20 mouse cellular contexts compared by ENCODE assay signal in genomic region chr1:162043216-162043615, GRCm38 (mm10).
DNase-seq lines count a peak whose midpoint lies in the region; ATAC-seq and TF ChIP-seq lines count a peak whose summit lies in the region.
"Had no signal": no experiment of that assay in that cellular context is flagged by ENCODE, and none has a peak within 500 bp of the region (broad histone marks: within the 10 kb centered on the region; RNA-seq: fewer than 3 reads in every experiment).

No protein-coding gene starts in this region.

- H3K27ac ChIP-seq in heart, embryonic 16.5 days (ENCODE audit: low read length) = peak overlapping the region; percentile 25; the same call in 1 of the 2 replicates
- no peak overlapping the region for H3K27ac ChIP-seq in heart, adult 2 months
- peak overlapping the region; percentile 91 for H3K27ac ChIP-seq in embryonic facial prominence, embryonic 13.5 days
- peak overlapping the region; percentile 95 for H3K27ac ChIP-seq in limb, embryonic 13.5 days
- H3K27ac ChIP-seq in midbrain, embryonic 11.5 days (ENCODE audit: low read depth, low read length) = no peak overlapping the region
- H3K27ac ChIP-seq: hindbrain, postnatal 0 days; liver, embryonic 13.5 days had no signal

- H3K4me2 ChIP-seq in heart, embryonic 16.5 days (ENCODE audit: low read depth, low read length) = no peak overlapping the region
- no peak overlapping the region for H3K4me2 ChIP-seq in embryonic facial prominence, embryonic 13.5 days
- no peak overlapping the region for H3K4me2 ChIP-seq in limb, embryonic 13.5 days (replicated peaks)
- no peak overlapping the region for H3K4me2 ChIP-seq in midbrain, embryonic 11.5 days
- H3K4me2 ChIP-seq: liver, embryonic 13.5 days; lung, embryonic 14.5 days had no signal

- TF ChIP-seq EP300 in heart, adult 2 months (IDR thresholded peaks at IDR 0.05; ENCODE audit: insufficient read depth, low read depth, low read length) = no peak

- H3K27me3 ChIP-seq in heart, embryonic 16.5 days (ENCODE audit: control insufficient read depth, insufficient read depth, low read length) = no peaks in the 10 kb centered on the region
- no peaks in the 10 kb centered on the region for H3K27me3 ChIP-seq in heart, adult 2 months (ENCODE audit: control insufficient read depth, insufficient read depth, low read length)
- H3K27me3 ChIP-seq in embryonic facial prominence, embryonic 13.5 days = no peaks in the 10 kb centered on the region
- H3K27me3 ChIP-seq in limb, embryonic 13.5 days = no peaks in the 10 kb centered on the region
- no peaks in the 10 kb centered on the region for H3K27me3 ChIP-seq in midbrain, embryonic 11.5 days (ENCODE audit: control insufficient read depth, insufficient read depth, low read length)
- H3K27me3 ChIP-seq: liver, embryonic 13.5 days had no signal

- intact Hi-C loops in heart, adult 2 months (cut with DNase I) = no loop called here

- H3K4me3 ChIP-seq in heart, embryonic 16.5 days (ENCODE audit: low read length) = no peak overlapping the region
- H3K4me3 ChIP-seq in heart, adult 2 months = no peak overlapping the region
- H3K4me3 ChIP-seq in embryonic facial prominence, embryonic 13.5 days = no peak overlapping the region
- H3K4me3 ChIP-seq in limb, embryonic 13.5 days = no peak overlapping the region
- H3K4me3 ChIP-seq in midbrain, embryonic 11.5 days (ENCODE audit: low read depth, low read length) = no peak overlapping the region
- H3K4me3 ChIP-seq: liver, embryonic 13.5 days had no signal

- H3K4me1 ChIP-seq in heart, embryonic 16.5 days (ENCODE audit: control insufficient read depth, insufficient read depth, low read length) = peaks cover 12% of the 10 kb centered on the region
- H3K4me1 ChIP-seq in heart, adult 2 months (ENCODE audit: control insufficient read depth, insufficient read depth, low read length) = peaks cover 12% of the 10 kb centered on the region
- peaks cover 49% of the 10 kb centered on the region for H3K4me1 ChIP-seq in embryonic facial prominence, embryonic 13.5 days
- peaks cover 59% of the 10 kb centered on the region for H3K4me1 ChIP-seq in limb, embryonic 13.5 days
- H3K4me1 ChIP-seq in midbrain, embryonic 11.5 days (ENCODE audit: control insufficient read depth, insufficient read depth, low read length) = no peaks in the 10 kb centered on the region

- WGBS in heart, embryonic 16.5 days = 58% methylated on average over 1 of the region's 1 CpGs
- 74% methylated on average over 1 of the region's 1 CpGs for WGBS in heart, adult 2 months
- 48% methylated on average over 1 of the region's 1 CpGs for WGBS in embryonic facial prominence, embryonic 13.5 days
- WGBS in limb, embryonic 13.5 days = 81% methylated on average over 1 of the region's 1 CpGs
- WGBS in midbrain, embryonic 11.5 days = 93% methylated on average over 1 of the region's 1 CpGs

- no peak for TF ChIP-seq CTCF in heart, adult 2 months (IDR thresholded peaks at IDR 0.05)

- ATAC-seq in heart, embryonic 16.5 days (replicated peaks; ENCODE audit: extremely low read depth, insufficient read depth, low FRiP score) = no peak
- no peak for ATAC-seq in embryonic facial prominence, embryonic 13.5 days (ENCODE audit: insufficient number of reproducible peaks, insufficient read depth, low FRiP score, low TSS enrichment, low read depth)
- ATAC-seq in limb, embryonic 13.5 days (ENCODE audit: low FRiP score, low read depth) = no peak
- ATAC-seq in midbrain, embryonic 11.5 days (ENCODE audit: low FRiP score) = no peak
- ATAC-seq in inflammation-experienced regulatory T-cells, adult 6 months = no peak
- ATAC-seq: forebrain, postnatal 0 days; hindbrain, postnatal 0 days had no signal

- no peak overlapping the region for H3K9ac ChIP-seq in heart, embryonic 16.5 days (ENCODE audit: low read length)
- no peak overlapping the region for H3K9ac ChIP-seq in heart, adult 2 months (ENCODE audit: low read depth, low read length)
- H3K9ac ChIP-seq in embryonic facial prominence, embryonic 13.5 days = no peak overlapping the region
- H3K9ac ChIP-seq in limb, embryonic 13.5 days = no peak overlapping the region
- no peak overlapping the region for H3K9ac ChIP-seq in midbrain, embryonic 11.5 days (ENCODE audit: low read length)
- H3K9ac ChIP-seq: forebrain, postnatal 0 days; liver, embryonic 13.5 days; lung, embryonic 14.5 days had no signal

- H3K9me3 ChIP-seq in heart, embryonic 16.5 days (replicated peaks; ENCODE audit: control insufficient read depth, low read length) = no peaks in the 10 kb centered on the region
- H3K9me3 ChIP-seq in embryonic facial prominence, embryonic 13.5 days = no peaks in the 10 kb centered on the region
- H3K9me3 ChIP-seq in limb, embryonic 13.5 days = no peaks in the 10 kb centered on the region
- no peaks in the 10 kb centered on the region for H3K9me3 ChIP-seq in midbrain, embryonic 11.5 days (ENCODE audit: control insufficient read depth, low read length)
- H3K9me3 ChIP-seq: liver, embryonic 13.5 days had no signal

- no peak for TF ChIP-seq POLR2A in heart, adult 2 months (IDR thresholded peaks at IDR 0.05; ENCODE audit: insufficient read depth, low read depth, low read length)

- H3K79me2 ChIP-seq in heart, adult 2 months (replicated peaks; ENCODE audit: control insufficient read depth, insufficient read depth, low read length) = no peaks in the 10 kb centered on the region

- DNase-seq in heart, adult 2 months = no peak
- DNase-seq in NIH3T3 (ENCODE audit: low read depth) = peak; percentile 36
- no peak for DNase-seq in midbrain, embryonic 11.5 days (ENCODE audit: low spot score, missing footprints)
- DNase-seq: adrenal gland, postnatal 14 days; cerebellum, adult 9-11 months; forebrain, postnatal 0 days; gastrocnemius, postnatal 36 days; heart, postnatal 10 days; kidney, adult 2 months; kidney, postnatal 10 days; liver, embryonic 13.5 days; lung, embryonic 14.5 days; lung, postnatal 36 days; retina, postnatal 1 day; thymus, postnatal 25 days had no signal

- no peaks in the 10 kb centered on the region for H3K36me3 ChIP-seq in heart, embryonic 16.5 days (ENCODE audit: control insufficient read depth, insufficient read depth)
- peaks cover 3% of the 10 kb centered on the region for H3K36me3 ChIP-seq in heart, adult 2 months (ENCODE audit: control insufficient read depth, insufficient read depth, low read length)
- no peaks in the 10 kb centered on the region for H3K36me3 ChIP-seq in embryonic facial prominence, embryonic 13.5 days
- H3K36me3 ChIP-seq in limb, embryonic 13.5 days = no peaks in the 10 kb centered on the region
- H3K36me3 ChIP-seq in midbrain, embryonic 11.5 days (ENCODE audit: control insufficient read depth, insufficient read depth, low read length) = no peaks in the 10 kb centered on the region
- H3K36me3 ChIP-seq: liver, embryonic 13.5 days had no signal

Comparison
In these comparisons a context has a peak if more than half of its experiments do, and no peak if none do; other contexts are left out.
1. H3K27ac ChIP-seq: peak in heart, embryonic 16.5 days (single experiment), embryonic facial prominence, embryonic 13.5 days (single experiment) and limb, embryonic 13.5 days (single experiment); none in heart, adult 2 months (single experiment) and midbrain, embryonic 11.5 days (single experiment).